Mouse (Mus musculus): ENCODE data around the gene Nudt16l1. TPM values are rescaled to one million over a fixed set of nuclear protein-coding genes. Genes with fewer than 3 reads are reported as not detected.

The Nudt16l1 gene
- 39.6 and 40.0 TPM in 2 replicates for total RNA-seq (2012; rRNA removed)

GRCm38 (mm10) chr16:4938461-4938860, at the start of gene Nudt16l1:
TSS of gene Nudt16l1 (plus strand) at chr16:4938761.
- TF ChIP-seq CHD2 (IDR thresholded peaks at IDR 0.05; ENCODE audit: low read depth, low read length) = no peak
- TF ChIP-seq MAFK (IDR thresholded peaks at IDR 0.05; ENCODE audit: insufficient read depth, low read depth, low read length) = no peak
- no peak for TF ChIP-seq ZC3H11A (IDR thresholded peaks at IDR 0.05; ENCODE audit: borderline replicate concordance, low read depth, low read length)
- no peak for TF ChIP-seq HCFC1 (IDR thresholded peaks at IDR 0.05; ENCODE audit: borderline replicate concordance, insufficient read depth, low read length)
- TF ChIP-seq ZNF384 (IDR thresholded peaks at IDR 0.05; ENCODE audit: low read depth, low read length) = no peak
- no peak for DNase-seq (ENCODE audit: low read depth, low spot score)
- Histone ChIP-seq H3K27ac (ENCODE audit: insufficient read depth, low read depth, low read length, poor library complexity, severe bottlenecking) (peak within 1 kb of the TSS; percentile 42; the same call in 1 of the 2 replicates), H3K4me3 (ENCODE audit: insufficient read depth in 1 of 2, low read depth in 1 of 2, low read length in 2 of 2, poor library complexity in 1 of 2, severe bottlenecking in 1 of 2) (peak within 1 kb of the TSS; percentile 84 to 93), H3K36me3 (ENCODE audit: control insufficient read depth, insufficient read depth, low read length, poor library complexity, severe bottlenecking) (peaks cover 36% of the 10 kb centered on the region), H3K9me3 (ENCODE audit: control insufficient read depth, insufficient read depth, low read depth, low read length) (no peaks in the 10 kb centered on the region), H3K4me1 (ENCODE audit: control insufficient read depth in 2 of 2, insufficient read depth in 2 of 2, low read length in 2 of 2, poor library complexity in 1 of 2) (peaks cover 4 to 6% of the 10 kb centered on the region in 2 experiments; a peak in 3 of 4 replicates), H3K9ac (ENCODE audit: insufficient read depth, low read depth, low read length, poor library complexity, severe bottlenecking) (peak within 1 kb of the TSS; percentile 90)
- in situ Hi-C loops (cut with MboI; ENCODE audit: low sequenced_read_pairs in 2 of 2, unreplicated experiment in 2 of 2) = no loop called here

DNA sequence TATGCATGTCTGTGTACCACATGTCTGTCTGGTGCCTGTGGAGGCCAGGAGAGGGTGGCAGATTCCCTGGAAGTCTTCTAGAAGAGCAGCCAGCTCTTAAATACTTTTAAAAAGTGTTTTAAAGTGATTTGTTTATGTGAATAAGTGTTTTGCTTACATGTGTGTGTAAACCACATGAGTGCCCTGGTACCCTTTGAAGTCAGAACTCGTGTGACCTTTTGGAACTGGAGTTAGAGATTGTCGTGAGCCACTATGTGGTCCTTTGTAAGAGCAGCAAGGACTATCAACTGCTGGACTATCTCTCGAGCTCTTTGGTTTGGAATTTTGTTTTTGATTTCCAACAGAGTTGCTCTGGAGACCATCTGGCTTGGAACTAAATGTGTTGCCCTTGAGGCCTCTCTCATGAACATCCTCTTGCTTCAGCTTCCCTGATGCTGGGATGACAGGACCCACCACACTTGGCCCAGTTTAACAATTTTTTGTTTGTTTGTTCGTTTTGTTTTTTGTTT, 48.3 kb upstream of the Nudt16l1 start:
- DNase-seq (ENCODE audit: low read depth, low spot score) = no peak

GRCm38 (mm10) chr16:4892171-4892570, 46.4 kb upstream of the Nudt16l1 start:
- H3K36me3 ChIP-seq (ENCODE audit: control insufficient read depth, insufficient read depth, low read length, poor library complexity, severe bottlenecking) = no peaks in the 10 kb centered on the region
- H3K4me1 ChIP-seq (ENCODE audit: control insufficient read depth in 2 of 2, insufficient read depth in 2 of 2, low read length in 2 of 2, poor library complexity in 1 of 2) = peaks cover 0 to 14% of the 10 kb centered on the region in 2 experiments; a peak in 1 of 4 replicates
- no peak for DNase-seq (ENCODE audit: low read depth, low spot score)
- TF ChIP-seq HCFC1 (IDR thresholded peaks at IDR 0.05; ENCODE audit: borderline replicate concordance, insufficient read depth, low read length) (no peak), CHD2 (IDR thresholded peaks at IDR 0.05; ENCODE audit: low read depth, low read length) (no peak), MAFK (IDR thresholded peaks at IDR 0.05; ENCODE audit: insufficient read depth, low read depth, low read length) (no peak), ZNF384 (IDR thresholded peaks at IDR 0.05; ENCODE audit: low read depth, low read length) (no peak), ZC3H11A (IDR thresholded peaks at IDR 0.05; ENCODE audit: borderline replicate concordance, low read depth, low read length) (no peak)
- H3K4me3 ChIP-seq (ENCODE audit: insufficient read depth in 1 of 2, low read depth in 1 of 2, low read length in 2 of 2, poor library complexity in 1 of 2, severe bottlenecking in 1 of 2) = no peak overlapping the region
- no peaks in the 10 kb centered on the region for H3K9me3 ChIP-seq (ENCODE audit: control insufficient read depth, insufficient read depth, low read depth, low read length)
- H3K9ac ChIP-seq (ENCODE audit: insufficient read depth, low read depth, low read length, poor library complexity, severe bottlenecking) = no peak overlapping the region
- in situ Hi-C loops (cut with MboI; ENCODE audit: low sequenced_read_pairs in 2 of 2, unreplicated experiment in 2 of 2) = no loop called here
- no peak overlapping the region for H3K27ac ChIP-seq (ENCODE audit: insufficient read depth, low read depth, low read length, poor library complexity, severe bottlenecking)

More for the DNA sequence above, 48.3 kb upstream of the Nudt16l1 start:
- in situ Hi-C loops (cut with MboI; ENCODE audit: low sequenced_read_pairs in 2 of 2, unreplicated experiment in 2 of 2) = no loop called here
- H3K9ac ChIP-seq (ENCODE audit: insufficient read depth, low read depth, low read length, poor library complexity, severe bottlenecking) = no peak overlapping the region
- peaks cover 0 to 10% of the 10 kb centered on the region in 2 experiments; a peak in 1 of 4 replicates for H3K4me1 ChIP-seq (ENCODE audit: control insufficient read depth in 2 of 2, insufficient read depth in 2 of 2, low read length in 2 of 2, poor library complexity in 1 of 2)
- no peaks in the 10 kb centered on the region for H3K36me3 ChIP-seq (ENCODE audit: control insufficient read depth, insufficient read depth, low read length, poor library complexity, severe bottlenecking)
- no peaks in the 10 kb centered on the region for H3K9me3 ChIP-seq (ENCODE audit: control insufficient read depth, insufficient read depth, low read depth, low read length)
- TF ChIP-seq ZC3H11A (IDR thresholded peaks at IDR 0.05; ENCODE audit: borderline replicate concordance, low read depth, low read length) = no peak
- TF ChIP-seq MAFK (IDR thresholded peaks at IDR 0.05; ENCODE audit: insufficient read depth, low read depth, low read length) = no peak
- no peak for TF ChIP-seq CHD2 (IDR thresholded peaks at IDR 0.05; ENCODE audit: low read depth, low read length)
- TF ChIP-seq ZNF384 (IDR thresholded peaks at IDR 0.05; ENCODE audit: low read depth, low read length) = no peak
- no peak for TF ChIP-seq HCFC1 (IDR thresholded peaks at IDR 0.05; ENCODE audit: borderline replicate concordance, insufficient read depth, low read length)
- H3K27ac ChIP-seq (ENCODE audit: insufficient read depth, low read depth, low read length, poor library complexity, severe bottlenecking) = no peak overlapping the region
- H3K4me3 ChIP-seq (ENCODE audit: insufficient read depth in 1 of 2, low read depth in 1 of 2, low read length in 2 of 2, poor library complexity in 1 of 2, severe bottlenecking in 1 of 2) = no peak overlapping the region

GRCm38 (mm10) chr16:4894201-4894908, 44.2 kb upstream of the Nudt16l1 start:
- Histone ChIP-seq H3K9ac (ENCODE audit: insufficient read depth, low read depth, low read length, poor library complexity, severe bottlenecking) (no peak overlapping the region), H3K36me3 (ENCODE audit: control insufficient read depth, insufficient read depth, low read length, poor library complexity, severe bottlenecking) (no peaks in the 10 kb centered on the region), H3K9me3 (ENCODE audit: control insufficient read depth, insufficient read depth, low read depth, low read length) (no peaks in the 10 kb centered on the region), H3K4me3 (ENCODE audit: insufficient read depth in 1 of 2, low read depth in 1 of 2, low read length in 2 of 2, poor library complexity in 1 of 2, severe bottlenecking in 1 of 2) (no peak overlapping the region), H3K4me1 (ENCODE audit: control insufficient read depth in 2 of 2, insufficient read depth in 2 of 2, low read length in 2 of 2, poor library complexity in 1 of 2) (peaks cover 0 to 17% of the 10 kb centered on the region in 2 experiments; a peak in 2 of 4 replicates), H3K27ac (ENCODE audit: insufficient read depth, low read depth, low read length, poor library complexity, severe bottlenecking) (0 out of 2 replicates have a peak overlapping the region, but pooled peaks have one; percentile 53)
- TF ChIP-seq HCFC1 (IDR thresholded peaks at IDR 0.05; ENCODE audit: borderline replicate concordance, insufficient read depth, low read length) = no peak
- no peak for TF ChIP-seq ZC3H11A (IDR thresholded peaks at IDR 0.05; ENCODE audit: borderline replicate concordance, low read depth, low read length)
- TF ChIP-seq ZNF384 (IDR thresholded peaks at IDR 0.05; ENCODE audit: low read depth, low read length) = no peak
- no peak for TF ChIP-seq CHD2 (IDR thresholded peaks at IDR 0.05; ENCODE audit: low read depth, low read length)
- no peak for TF ChIP-seq MAFK (IDR thresholded peaks at IDR 0.05; ENCODE audit: insufficient read depth, low read depth, low read length)
- no peak for DNase-seq (ENCODE audit: low read depth, low spot score)
- in situ Hi-C loops (cut with MboI; ENCODE audit: low sequenced_read_pairs in 2 of 2, unreplicated experiment in 2 of 2) = no loop called here

Measured in ES-E14 (cell line).